In genomic region chr12:32632935-32633334, GRCm38 (mm10) we compare ENCODE assay signal across 13 mouse cellular contexts.
DNase-seq lines count a peak whose midpoint lies in the region; TF ChIP-seq lines count a peak whose summit lies in the region.
"Had no signal": no experiment of that assay in that cellular context is flagged by ENCODE, and none has a peak within 500 bp of the region (broad histone marks: within the 10 kb centered on the region; RNA-seq: fewer than 3 reads in every experiment).

No protein-coding gene starts in this region.

- H3K4me3 ChIP-seq in layer of hippocampus, adult 2 months: no peak overlapping the region
- H3K4me3 ChIP-seq: heart, embryonic 13.5 days; limb, embryonic 10.5 days; midbrain, embryonic 13.5 days had no signal

- intact Hi-C loops in left cerebral cortex, postnatal 10 days (cut with DNase I): no loop called here
- intact Hi-C loops in gastrocnemius, postnatal 14 days (cut with DNase I; ENCODE audit: low total_unique reads): no loop called here

- H3K27ac ChIP-seq in layer of hippocampus, adult 2 months: peak overlapping the region; percentile 68
- H3K27ac ChIP-seq: heart, embryonic 13.5 days; limb, embryonic 10.5 days; midbrain, embryonic 13.5 days had no signal

- peak; percentile 15 for DNase-seq in cerebellum, adult 11-12 months
- no peak for DNase-seq in cerebellum, adult 8-10 months
- peak; percentile 10 to 36 for DNase-seq in left cerebral cortex, postnatal 10 days (ENCODE audit: extremely low spot score in 1 of 2, low spot score in 2 of 2)
- DNase-seq in left cerebral cortex, adult 8-10 months (ENCODE audit: low spot score in 2 of 2): no peak
- DNase-seq in layer of hippocampus, adult 2 months (ENCODE audit: low spot score in 2 of 2): peak in 1 of 2 experiments; percentile 17
- peak; percentile 68 for DNase-seq in lung, postnatal 14 days
- DNase-seq in gastrocnemius, adult 8-10 months (ENCODE audit: low spot score in 2 of 2): no peak
- no peak for DNase-seq in gastrocnemius, postnatal 14 days
- DNase-seq: gastrocnemius, postnatal 10 days; thymus, postnatal 14 days had no signal

- no peak for TF ChIP-seq CTCF in layer of hippocampus, adult 2 months (conservative IDR thresholded peaks at IDR 0.05)

Comparison
In these comparisons a context has a peak if more than half of its experiments do, and no peak if none do; other contexts are left out.
1. DNase-seq: peak in cerebellum, adult 11-12 months (single experiment), left cerebral cortex, postnatal 10 days (2 of 2) and lung, postnatal 14 days (single experiment); none in cerebellum, adult 8-10 months (single experiment), left cerebral cortex, adult 8-10 months (0 of 2), gastrocnemius, adult 8-10 months (0 of 2) and gastrocnemius, postnatal 14 days (single experiment).